Mouse (Mus musculus): ENCODE measurements around the gene Hist1h3h. TPM values are rescaled to one million over a fixed set of nuclear protein-coding genes. Genes with fewer than 3 reads are reported as not detected.
A peak's percentile ranks its signal among the peaks of the same experiment; 100 is the strongest.
"Not testable (repeated sequence)": the region's sequence is repeated elsewhere in the genome, so short reads cannot be mapped to it uniquely, and the experiment has no call there.

The Hist1h3h gene
- total and polyA plus RNA-seq, 3 experiments: 18.6 to 1,657 (median 21.7) TPM

DNA sequence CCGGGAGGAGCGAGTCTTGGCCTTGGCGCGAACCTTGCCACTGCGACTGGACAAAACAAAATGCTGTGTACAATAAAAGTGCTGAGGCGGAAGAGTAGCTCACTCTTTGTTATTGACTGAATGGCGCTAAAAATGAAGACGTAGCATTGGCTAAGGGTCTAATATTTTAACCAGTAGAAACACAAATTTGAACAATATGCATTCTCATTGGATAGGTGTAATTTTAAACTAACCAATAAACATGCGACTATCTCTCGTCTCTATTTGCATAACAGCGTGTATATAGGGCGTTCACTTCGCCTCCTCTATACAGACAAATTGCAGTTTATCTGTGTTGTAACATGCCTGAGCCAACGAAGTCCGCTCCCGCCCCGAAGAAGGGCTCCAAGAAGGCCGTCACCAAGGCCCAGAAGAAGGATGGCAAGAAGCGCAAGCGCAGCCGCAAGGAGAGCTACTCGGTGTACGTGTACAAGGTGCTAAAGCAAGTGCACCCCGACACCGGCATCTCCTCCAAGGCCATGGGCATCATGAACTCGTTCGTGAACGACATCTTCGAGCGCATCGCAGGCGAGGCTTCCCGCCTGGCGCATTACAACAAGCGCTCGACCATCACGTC lies 4.4 kb downstream of the Hist1h3h start, which contains the start of gene Hist1h2bm:
Gene Hist1h2bm (plus strand): TSS at position 288 of the 616 bp plus-strand sequence.
- dilution Hi-C loops (cut with MboI; ENCODE audit: extremely low pct_ligation_motif_present, extremely low pct_unique_long_range_greater_than_20kb, low sequenced_read_pairs); H3K36me3 ChIP-seq (replicated peaks in 1 of 2; ENCODE audit: control insufficient read depth in 1 of 2, insufficient read depth in 1 of 2, low read length in 1 of 2); H3K9me3 ChIP-seq (replicated peaks; ENCODE audit: low read length); H3K79me2 ChIP-seq (replicated peaks; ENCODE audit: control insufficient read depth, extremely low read depth, insufficient read depth, poor library complexity, severe bottlenecking); H3K27me3 ChIP-seq (replicated peaks): not testable (repeated sequence)
- Histone ChIP-seq H3K27ac (ENCODE audit: insufficient read depth, low read depth) (peak within 1 kb of the TSS; percentile 95), H3K9ac (ENCODE audit: insufficient read depth, low read depth) (peak within 1 kb of the TSS; percentile 80), H3K4me1 (ENCODE audit: control insufficient read depth in 1 of 2, insufficient read depth in 2 of 2) (peaks cover 2 to 28% of the 10 kb centered on the region in 2 experiments; a peak in 2 of 4 replicates), H3K4me2 (ENCODE audit: insufficient read depth, low read depth, poor library complexity, severe bottlenecking) (peak within 1 kb of the TSS; percentile 91), H3K4me3 (replicated peaks in 1 of 3; ENCODE audit: low read depth in 2 of 3, low read length in 2 of 3, poor library complexity in 1 of 3) (peak within 1 kb of the TSS; percentile 28 to 63 (median 41))
- DNase-seq (ENCODE audit: extremely low read depth): peak; percentile 92
- TF ChIP-seq ETS1 (conservative IDR thresholded peaks at IDR 0.05; ENCODE audit: low read depth, low read length) (0 out of 2 replicates have a peak, but pooled peaks have one; percentile 30), NRF1 (IDR thresholded peaks at IDR 0.05; ENCODE audit: low read depth, low read length) (peak; percentile 78), UBTF (IDR thresholded peaks at IDR 0.05; ENCODE audit: low read depth, low read length) (peak; percentile 95), RCOR1 (conservative IDR thresholded peaks at IDR 0.05; ENCODE audit: low read depth, low read length) (peak; percentile 89), HCFC1 (IDR thresholded peaks at IDR 0.05; ENCODE audit: low read depth, low read length) (peak; percentile 66), ZMIZ1 (IDR thresholded peaks at IDR 0.05; ENCODE audit: low read depth, low read length) (peak; percentile 99), NELFE (IDR thresholded peaks at IDR 0.05; ENCODE audit: low read depth, low read length) (peak; percentile 99), CHD2 (IDR thresholded peaks at IDR 0.05; ENCODE audit: low read length) (peak; percentile 96), MAFK (IDR thresholded peaks at IDR 0.05; ENCODE audit: insufficient replicate concordance, low read length) (peak; percentile 69; the same call in 1 of the 2 replicates), POLR2A (IDR thresholded peaks at IDR 0.05; ENCODE audit: low read depth, low read length) (peak; percentile 92), MXI1 (IDR thresholded peaks at IDR 0.05; ENCODE audit: low read depth, low read length) (peak; percentile 63; the same call in 1 of the 2 replicates), TCF12 (IDR thresholded peaks at IDR 0.05; ENCODE audit: low read depth, low read length) (peak; percentile 82), MYC (IDR thresholded peaks at IDR 0.05; ENCODE audit: low read depth, low read length) (peak; percentile 71; the same call in 1 of the 2 replicates), IRF4 (IDR thresholded peaks at IDR 0.05; ENCODE audit: low read depth, low read length) (peak; percentile 58; the same call in 1 of the 2 replicates), TBP (conservative IDR thresholded peaks at IDR 0.05; ENCODE audit: low read depth, low read length) (peak; percentile 99), E2F4 (IDR thresholded peaks at IDR 0.05; ENCODE audit: insufficient replicate concordance, low read depth, low read length) (peak; percentile 98), SIN3A (IDR thresholded peaks at IDR 0.05; ENCODE audit: low read length) (peak; percentile 88), BHLHE40 (IDR thresholded peaks at IDR 0.05; ENCODE audit: low read depth, low read length) (0 out of 2 replicates have a peak, but pooled peaks have one; percentile 25), KAT2A (IDR thresholded peaks at IDR 0.05; ENCODE audit: insufficient replicate concordance, low read length) (0 out of 2 replicates have a peak, but pooled peaks have one; percentile 51), MEF2A (IDR thresholded peaks at IDR 0.05; ENCODE audit: borderline replicate concordance, low read depth, low read length) (peak; percentile 64; the same call in 1 of the 2 replicates), POLR2AphosphoS2 (IDR thresholded peaks at IDR 0.05; ENCODE audit: low read depth, low read length) (peak; percentile 99; the same call in 1 of the 2 replicates), MAX (IDR thresholded peaks at IDR 0.05; ENCODE audit: low read length) (peak; percentile 85)
- in situ Hi-C loops (cut with MboI; ENCODE audit: low pct_ligation_motif_present, low pct_unique_long_range_greater_than_20kb, low sequenced_read_pairs): loop anchor here (25.0 kb wide), 2 partner anchors 215 to 335 kb away; partner anchors contain the start of gene Zfp184

All from CH12.LX (cell line).